Mouse (Mus musculus) cerebellum, adult 2 months (tissue): ENCODE data around the gene Leng1.

Source experiments
- CTCF ChIP-seq: fragments of 200-500 bp; IDR thresholded peaks from 2 replicates; pipeline ENCODE4 v1.5.1; 2011; ENCODE audit warnings: low read depth, mild to moderate bottlenecking, control low read depth, low read length, moderate library complexity, borderline replicate concordance; ENCODE audit not compliant: insufficient read depth
- POLR2A ChIP-seq: fragments of 200-500 bp; IDR thresholded peaks from 2 replicates; pipeline ENCODE4 v1.6.1; 2011; ENCODE audit warnings: low read length, control low read depth, borderline replicate concordance; ENCODE audit not compliant: insufficient read depth

DNA sequence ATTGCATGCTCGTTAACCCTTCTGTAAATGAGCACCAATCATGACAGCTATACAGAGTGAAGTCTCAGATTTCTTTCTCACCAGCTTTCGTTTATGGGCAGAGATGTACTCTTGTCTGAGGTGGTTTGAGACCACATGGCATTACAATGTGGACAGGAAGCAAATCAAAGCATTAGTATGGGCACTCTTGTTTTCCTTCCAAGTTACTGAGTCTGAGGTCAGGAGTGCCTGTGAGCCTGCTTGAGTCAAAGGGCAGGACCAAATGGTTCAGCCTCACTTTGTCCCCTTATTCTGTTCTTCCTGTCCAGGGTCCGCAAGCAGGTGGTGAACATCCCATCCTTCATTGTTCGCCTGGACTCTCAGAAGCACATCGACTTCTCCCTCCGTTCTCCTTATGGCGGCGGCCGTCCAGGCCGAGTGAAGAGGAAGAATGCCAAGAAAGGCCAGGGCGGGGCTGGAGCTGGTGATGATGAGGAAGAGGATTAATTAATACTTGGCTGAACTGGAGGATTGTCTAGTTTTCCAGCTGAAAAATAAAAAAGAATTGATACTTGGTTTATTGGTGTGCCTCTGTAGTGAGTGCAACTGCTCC lies 40.8 kb upstream of the Leng1 start:
- TF ChIP-seq CTCF = no peak
- TF ChIP-seq POLR2A = no peak
